Mouse (Mus musculus) stomach, embryonic 16.5 days (tissue): ENCODE results near the gene Rbms1. TPM values are rescaled to one million over a fixed set of nuclear protein-coding genes. Genes with fewer than 3 reads are reported as not detected.

Experiments used
- ATAC-seq: fragments of 200-750 bp; cut with Nextera tagmentation; 2 replicates; pipeline ENCODE4 v1.8.0; 2017; ENCODE audit warnings: moderate number of reproducible peaks, moderate TSS enrichment; ENCODE audit not compliant: insufficient read depth, low FRiP score
- H3K27ac ChIP-seq: fragments of 300-500 bp; sonication (generic); 2 replicates; pipeline ENCODE4 v1.5.1; 2014; ENCODE audit warnings: low read length
- H3K27me3 ChIP-seq: fragments of 300-500 bp; sonication (generic); 2 replicates; pipeline ENCODE4 v1.6.1; 2014; ENCODE audit warnings: low read length, control low read depth, mixed read lengths; ENCODE audit not compliant: control insufficient read depth, insufficient read depth
- H3K36me3 ChIP-seq: fragments of 300-500 bp; sonication (generic); 2 replicates; pipeline ENCODE4 v1.6.1; 2014; ENCODE audit warnings: low read length; ENCODE audit not compliant: control insufficient read depth, insufficient read depth
- H3K4me1 ChIP-seq: fragments of 300-500 bp; sonication (generic); 2 replicates; pipeline ENCODE4 v1.6.1; 2014; ENCODE audit warnings: low read length, control low read depth, mixed read lengths; ENCODE audit not compliant: control insufficient read depth, insufficient read depth
- H3K4me2 ChIP-seq: fragments of 300-500 bp; sonication (generic); 2 replicates; pipeline ENCODE4 v1.6.1; 2014; ENCODE audit warnings: low read depth, low read length, mixed read lengths
- H3K4me3 ChIP-seq: fragments of 300-500 bp; sonication (generic); replicated peaks from 2 replicates; pipeline ENCODE4 v1.5.1; 2014; ENCODE audit warnings: mild to moderate bottlenecking, low read length
- H3K9ac ChIP-seq: fragments of 300-500 bp; sonication (generic); 2 replicates; pipeline ENCODE4 v1.6.1; 2014; ENCODE audit warnings: low read length
- H3K9me3 ChIP-seq: fragments of 300-500 bp; sonication (generic); replicated peaks from 2 replicates; pipeline ENCODE4 v1.6.1; 2016; ENCODE audit warnings: low read length, control low read depth; ENCODE audit not compliant: control insufficient read depth
- WGBS: fragments of 180-500 bp; shearing (Covaris S2); extraction: QIAGEN DNeasy Blood & Tissue Kit; methylation state at CpG from one replicate; pipeline ENCODE4 v1.1.7; 2014; 5-methylcytosine and 5-hydroxymethylcytosine counted together
- polyA plus RNA-seq: library from polyadenylated mRNA; unstranded; fragments of >200 nt; fragmentation: Nextera tagmentation; extraction: Ambion mirVana; gene quantifications from 2 replicates; pipeline ENCODE4 v1.2.1, GENCODE M21; 2015

Rbms1 gene
- polyA plus RNA-seq, 1 experiment from 2014 or later, result 110 TPM

- H3K9ac ChIP-seq, result no peak overlapping the region
- no peaks in the 10 kb centered on the region for H3K27me3 ChIP-seq
- H3K4me2 ChIP-seq, result no peak overlapping the region
- 85% methylated on average over 2 of the region's 2 CpGs for WGBS
- H3K4me3 ChIP-seq, result no peak overlapping the region
- ATAC-seq, result no peak
- H3K36me3 ChIP-seq, result no peaks in the 10 kb centered on the region
- H3K9me3 ChIP-seq, result no peaks in the 10 kb centered on the region
- H3K27ac ChIP-seq, result no peak overlapping the region; the same call in 1 of the 2 replicates
- H3K4me1 ChIP-seq, result peaks cover 6% of the 10 kb centered on the region; the same call in 1 of the 2 replicates
These were observed 166.4 kb downstream of the Rbms1 start for GRCm38 (mm10) chr2:60796616-60796968.

GRCm38 (mm10) chr2:60795861-60796260, 167.1 kb downstream of the Rbms1 start:
- Histone ChIP-seq H3K36me3 (peaks cover 3% of the 10 kb centered on the region; the same call in 1 of the 2 replicates), H3K4me3 (no peak overlapping the region), H3K9ac (no peak overlapping the region), H3K4me1 (no peaks in the 10 kb centered on the region), H3K27me3 (no peaks in the 10 kb centered on the region), H3K27ac (no peak overlapping the region), H3K4me2 (no peak overlapping the region), H3K9me3 (no peaks in the 10 kb centered on the region)
- WGBS, result 77% methylated on average over 9 of the region's 9 CpGs
- ATAC-seq, result no peak

- H3K9me3 ChIP-seq, result no peaks in the 10 kb centered on the region
- H3K4me3 ChIP-seq, result no peak overlapping the region
- no peak overlapping the region for H3K4me2 ChIP-seq
- H3K4me1 ChIP-seq, result no peaks in the 10 kb centered on the region
- ATAC-seq, result no peak
- WGBS, result 77% methylated on average over 4 of the region's 4 CpGs
- H3K36me3 ChIP-seq, result peaks cover 5% of the 10 kb centered on the region; the same call in 1 of the 2 replicates
- H3K27me3 ChIP-seq, result no peaks in the 10 kb centered on the region
- H3K9ac ChIP-seq, result no peak overlapping the region
- no peak overlapping the region for H3K27ac ChIP-seq
These were observed 170.5 kb downstream of the Rbms1 start for GRCm38 (mm10) chr2:60792506-60792905.

GRCm38 (mm10) chr2:60789126-60789525, 173.9 kb downstream of the Rbms1 start:
- 85% methylated on average over 3 of the region's 3 CpGs for WGBS
- Histone ChIP-seq H3K36me3 (peaks cover 5% of the 10 kb centered on the region; the same call in 1 of the 2 replicates), H3K27ac (no peak overlapping the region), H3K27me3 (no peaks in the 10 kb centered on the region), H3K9me3 (no peaks in the 10 kb centered on the region), H3K9ac (no peak overlapping the region), H3K4me1 (no peaks in the 10 kb centered on the region), H3K4me3 (no peak overlapping the region), H3K4me2 (no peak overlapping the region)
- no peak for ATAC-seq

- no peak overlapping the region for H3K9ac ChIP-seq
- peaks cover 5% of the 10 kb centered on the region; the same call in 1 of the 2 replicates for H3K36me3 ChIP-seq
- H3K27me3 ChIP-seq, result no peaks in the 10 kb centered on the region
- H3K4me1 ChIP-seq, result no peaks in the 10 kb centered on the region
- H3K4me2 ChIP-seq, result no peak overlapping the region
- no peak overlapping the region for H3K4me3 ChIP-seq
- WGBS, result 87% methylated on average over 6 of the region's 6 CpGs
- no peaks in the 10 kb centered on the region for H3K9me3 ChIP-seq
- H3K27ac ChIP-seq, result no peak overlapping the region
- no peak for ATAC-seq
These were observed 174.7 kb downstream of the Rbms1 start for GRCm38 (mm10) chr2:60788173-60788908.

GRCm38 (mm10) chr2:60787088-60787487, 175.9 kb downstream of the Rbms1 start:
- no peak for ATAC-seq
- H3K27ac ChIP-seq, result no peak overlapping the region
- no peaks in the 10 kb centered on the region for H3K4me1 ChIP-seq
- no peaks in the 10 kb centered on the region for H3K27me3 ChIP-seq
- no peak overlapping the region for H3K4me2 ChIP-seq
- H3K9me3 ChIP-seq, result no peaks in the 10 kb centered on the region
- H3K4me3 ChIP-seq, result no peak overlapping the region
- 92% methylated on average over 5 of the region's 5 CpGs for WGBS
- peaks cover 5% of the 10 kb centered on the region; the same call in 1 of the 2 replicates for H3K36me3 ChIP-seq
- H3K9ac ChIP-seq, result no peak overlapping the region

GRCm38 (mm10) chr2:60786289-60786688, 176.7 kb downstream of the Rbms1 start:
- peaks cover 5% of the 10 kb centered on the region; the same call in 1 of the 2 replicates for H3K36me3 ChIP-seq
- H3K27ac ChIP-seq, result no peak overlapping the region
- ATAC-seq, result no peak
- H3K9me3 ChIP-seq, result no peaks in the 10 kb centered on the region
- H3K4me3 ChIP-seq, result no peak overlapping the region
- WGBS, result 60% methylated on average over 10 of the region's 10 CpGs
- no peaks in the 10 kb centered on the region for H3K27me3 ChIP-seq
- no peak overlapping the region for H3K9ac ChIP-seq
- no peaks in the 10 kb centered on the region for H3K4me1 ChIP-seq
- H3K4me2 ChIP-seq, result no peak overlapping the region

GRCm38 (mm10) chr2:60774501-60774900, 188.5 kb downstream of the Rbms1 start:
- Histone ChIP-seq H3K4me1 (no peaks in the 10 kb centered on the region; the same call in 1 of the 2 replicates), H3K9ac (no peak overlapping the region), H3K36me3 (peaks cover 40% of the 10 kb centered on the region), H3K27ac (no peak overlapping the region), H3K27me3 (no peaks in the 10 kb centered on the region), H3K4me2 (no peak overlapping the region), H3K4me3 (no peak overlapping the region), H3K9me3 (no peaks in the 10 kb centered on the region; the same call in 1 of the 2 replicates)
- ATAC-seq, result no peak
- 37% methylated on average over 3 of the region's 3 CpGs for WGBS

GRCm38 (mm10) chr2:60773592-60773991, 189.4 kb downstream of the Rbms1 start:
- H3K27ac ChIP-seq, result no peak overlapping the region
- no peaks in the 10 kb centered on the region; the same call in 1 of the 2 replicates for H3K9me3 ChIP-seq
- ATAC-seq, result no peak
- H3K9ac ChIP-seq, result no peak overlapping the region
- H3K4me1 ChIP-seq, result no peaks in the 10 kb centered on the region; the same call in 1 of the 2 replicates
- H3K4me2 ChIP-seq, result no peak overlapping the region
- 83% methylated on average over 5 of the region's 5 CpGs for WGBS
- no peaks in the 10 kb centered on the region for H3K27me3 ChIP-seq
- no peak overlapping the region for H3K4me3 ChIP-seq
- H3K36me3 ChIP-seq, result peaks cover 36% of the 10 kb centered on the region
